Comparison of ENCODE assay signal across 29 mouse cellular contexts in genomic region chr13:79699521-79699920, GRCm38 (mm10).
DNase-seq lines count a peak whose midpoint lies in the region; ATAC-seq and TF ChIP-seq lines count a peak whose summit lies in the region.
"Had no signal": no experiment of that assay in that cellular context is flagged by ENCODE, and none has a peak within 500 bp of the region (broad histone marks: within the 10 kb centered on the region; RNA-seq: fewer than 3 reads in every experiment).

No protein-coding gene starts in this region.

- no peak overlapping the region for H3K4me3 ChIP-seq in embryonic facial prominence, embryonic 11.5 days (ENCODE audit: low read depth, low read length)
- no peak overlapping the region for H3K4me3 ChIP-seq in embryonic facial prominence, embryonic 10.5 days
- no peak overlapping the region for H3K4me3 ChIP-seq in hindbrain, postnatal 0 days (ENCODE audit: low read length)
- no peak overlapping the region for H3K4me3 ChIP-seq in hindbrain, embryonic 10.5 days
- H3K4me3 ChIP-seq: embryonic facial prominence, embryonic 12.5 days; erythroblast, embryonic 14.5 days; forebrain, embryonic 13.5 days; heart, embryonic 12.5 days; heart, embryonic 15.5 days had no signal

- peak; percentile 6 for DNase-seq in embryonic facial prominence, embryonic 11.5 days (ENCODE audit: low spot score)
- no peak for DNase-seq in embryonic facial prominence, embryonic 10.5 days (ENCODE audit: low spot score)
- peak; percentile 14 for DNase-seq in hindbrain, postnatal 0 days (ENCODE audit: low spot score)
- no peak for DNase-seq in hindbrain, embryonic 10.5 days (ENCODE audit: low spot score)
- DNase-seq in R1 (ENCODE audit: low read depth, low spot score) = peak; percentile 15
- peak; percentile 70 for DNase-seq in brain, embryonic 14.5 days (ENCODE audit: low read depth)
- DNase-seq in kidney, postnatal 14 days = no peak
- DNase-seq: adrenal gland, adult 2 months; adrenal gland, postnatal 14 days; B cell, adult 2 months; cerebellum, adult 18-20 months; cerebellum, adult 9-10 months; cerebellum, postnatal 14 days; gastrocnemius, postnatal 25 days; heart, adult 18-20 months; heart, postnatal 10 days; heart, postnatal 36 days; kidney, adult 2 months had no signal

- H3K4me1 ChIP-seq in embryonic facial prominence, embryonic 11.5 days (ENCODE audit: control insufficient read depth, insufficient read depth, low read length) = no peaks in the 10 kb centered on the region
- H3K4me1 ChIP-seq in embryonic facial prominence, embryonic 10.5 days = no peaks in the 10 kb centered on the region
- no peaks in the 10 kb centered on the region for H3K4me1 ChIP-seq in hindbrain, postnatal 0 days (ENCODE audit: insufficient read depth, low read length)
- no peaks in the 10 kb centered on the region for H3K4me1 ChIP-seq in hindbrain, embryonic 10.5 days (replicated peaks)
- H3K4me1 ChIP-seq: embryonic facial prominence, embryonic 12.5 days; heart, embryonic 12.5 days; heart, embryonic 15.5 days had no signal

- H3K9ac ChIP-seq in embryonic facial prominence, embryonic 11.5 days (replicated peaks; ENCODE audit: low read length) = no peak overlapping the region
- H3K9ac ChIP-seq in hindbrain, postnatal 0 days (replicated peaks; ENCODE audit: low read length) = no peak overlapping the region
- H3K9ac ChIP-seq: embryonic facial prominence, embryonic 12.5 days; forebrain, embryonic 13.5 days; heart, embryonic 12.5 days; heart, embryonic 15.5 days; hindbrain, embryonic 14.5 days had no signal

- H3K27ac ChIP-seq in embryonic facial prominence, embryonic 11.5 days (replicated peaks; ENCODE audit: low read depth, low read length) = no peak overlapping the region
- H3K27ac ChIP-seq in embryonic facial prominence, embryonic 10.5 days (replicated peaks) = no peak overlapping the region
- no peak overlapping the region for H3K27ac ChIP-seq in hindbrain, postnatal 0 days
- no peak overlapping the region for H3K27ac ChIP-seq in hindbrain, embryonic 10.5 days
- H3K27ac ChIP-seq: embryonic facial prominence, embryonic 12.5 days; forebrain, embryonic 13.5 days; heart, embryonic 15.5 days; hindbrain, embryonic 14.5 days had no signal

- no peak for TF ChIP-seq CTCF in hindbrain, postnatal 0 days (IDR thresholded peaks at IDR 0.05; ENCODE audit: low read depth)
- TF ChIP-seq CTCF in brain, embryonic 14.5 days (IDR thresholded peaks at IDR 0.05; ENCODE audit: borderline replicate concordance, extremely low read depth, insufficient read depth, insufficient read length) = no peak

- ATAC-seq in embryonic facial prominence, embryonic 11.5 days (replicated peaks; ENCODE audit: insufficient number of reproducible peaks, low FRiP score, low TSS enrichment, low read depth) = no peak
- no peak for ATAC-seq in hindbrain, postnatal 0 days
- no peak for ATAC-seq in megakaryocyte-erythroid progenitor cell, adult 5-6 weeks (replicated peaks; ENCODE audit: low FRiP score, low TSS enrichment, poor library complexity, severe bottlenecking)
- ATAC-seq: forebrain, embryonic 13.5 days; intestine, postnatal 0 days; Patski had no signal

- H3K36me3 ChIP-seq in embryonic facial prominence, embryonic 11.5 days (replicated peaks; ENCODE audit: control insufficient read depth, insufficient read depth, low read depth, low read length) = no peaks in the 10 kb centered on the region
- no peaks in the 10 kb centered on the region for H3K36me3 ChIP-seq in embryonic facial prominence, embryonic 10.5 days (replicated peaks)
- no peaks in the 10 kb centered on the region for H3K36me3 ChIP-seq in hindbrain, postnatal 0 days (ENCODE audit: insufficient read depth, low read length)
- no peaks in the 10 kb centered on the region for H3K36me3 ChIP-seq in hindbrain, embryonic 10.5 days
- H3K36me3 ChIP-seq: embryonic facial prominence, embryonic 12.5 days; G1E; heart, embryonic 12.5 days; heart, embryonic 15.5 days had no signal

- no peak for TF ChIP-seq POLR2A in brain, embryonic 14.5 days (IDR thresholded peaks at IDR 0.05; ENCODE audit: borderline replicate concordance, extremely low read depth, insufficient read depth, insufficient read length, poor library complexity, severe bottlenecking)

- H3K27me3 ChIP-seq in embryonic facial prominence, embryonic 11.5 days (ENCODE audit: control insufficient read depth, insufficient read depth, low read length) = no peaks in the 10 kb centered on the region
- no peaks in the 10 kb centered on the region for H3K27me3 ChIP-seq in embryonic facial prominence, embryonic 10.5 days (replicated peaks; ENCODE audit: low read depth, poor library complexity, severe bottlenecking)
- H3K27me3 ChIP-seq in hindbrain, postnatal 0 days (ENCODE audit: insufficient read depth, low read length) = no peaks in the 10 kb centered on the region
- H3K27me3 ChIP-seq in hindbrain, embryonic 10.5 days (ENCODE audit: insufficient read depth, poor library complexity, severe bottlenecking) = no peaks in the 10 kb centered on the region
- H3K27me3 ChIP-seq: CH12.LX; embryonic facial prominence, embryonic 12.5 days; forebrain, embryonic 13.5 days; heart, embryonic 12.5 days; heart, embryonic 15.5 days; Patski had no signal

- no peak overlapping the region for H3K4me2 ChIP-seq in embryonic facial prominence, embryonic 11.5 days (ENCODE audit: low read depth, low read length)
- H3K4me2 ChIP-seq in hindbrain, postnatal 0 days (ENCODE audit: low read depth, low read length) = no peak overlapping the region
- H3K4me2 ChIP-seq: embryonic facial prominence, embryonic 12.5 days; forebrain, embryonic 13.5 days; heart, embryonic 12.5 days; heart, embryonic 15.5 days; hindbrain, embryonic 14.5 days had no signal

- H3K9me3 ChIP-seq in embryonic facial prominence, embryonic 11.5 days (replicated peaks; ENCODE audit: control insufficient read depth, low read length) = no peaks in the 10 kb centered on the region
- H3K9me3 ChIP-seq in embryonic facial prominence, embryonic 10.5 days = no peaks in the 10 kb centered on the region
- H3K9me3 ChIP-seq in hindbrain, postnatal 0 days (ENCODE audit: low read length) = no peaks in the 10 kb centered on the region
- H3K9me3 ChIP-seq in hindbrain, embryonic 10.5 days = no peaks in the 10 kb centered on the region
- H3K9me3 ChIP-seq: embryonic facial prominence, embryonic 12.5 days; forebrain, embryonic 13.5 days; G1E; heart, embryonic 12.5 days; heart, embryonic 15.5 days had no signal

Comparison
In these comparisons a context has a peak if more than half of its experiments do, and no peak if none do; other contexts are left out.
1. DNase-seq: peak in embryonic facial prominence, embryonic 11.5 days (single experiment), hindbrain, postnatal 0 days (single experiment), R1 (single experiment) and brain, embryonic 14.5 days (single experiment); none in embryonic facial prominence, embryonic 10.5 days (single experiment), hindbrain, embryonic 10.5 days (single experiment) and kidney, postnatal 14 days (single experiment).